Mouse (Mus musculus): ENCODE measurements around the gene Trip4.

DNA sequence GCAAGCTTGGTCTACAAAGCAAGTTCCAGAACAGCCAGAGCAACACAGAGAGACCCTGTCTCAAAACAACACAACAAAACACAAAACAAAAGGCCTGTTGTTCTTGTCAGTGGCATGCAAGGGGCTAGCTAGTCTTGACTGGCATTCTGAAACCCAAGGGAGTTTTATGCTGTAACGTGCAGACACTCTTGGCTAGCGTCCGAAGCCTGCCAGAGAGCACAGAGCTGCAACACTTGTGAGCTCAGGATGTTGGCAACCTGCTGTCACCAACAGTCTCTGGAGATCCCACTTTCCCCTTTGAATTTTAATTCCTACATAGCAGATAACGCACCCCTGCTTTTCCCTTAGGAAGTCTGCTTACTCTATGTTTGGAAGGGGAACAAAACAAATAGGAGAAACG is 101.3 kb downstream of the Trip4 start:
- TF ChIP-seq POLR2A (IDR thresholded peaks at IDR 0.05; ENCODE audit: insufficient read depth, low read length) (no peak), CTCF (IDR thresholded peaks at IDR 0.05; ENCODE audit: low read depth, low read length) (no peak)

Measured in ES-Bruce4 (cell line).